Mouse (Mus musculus): ENCODE data around the gene Cisd2. TPM values are rescaled to one million over a fixed set of nuclear protein-coding genes. Genes with fewer than 3 reads are reported as not detected.

Cisd2 gene
- total RNA-seq, 1 experiment, result 17.4 TPM

DNA sequence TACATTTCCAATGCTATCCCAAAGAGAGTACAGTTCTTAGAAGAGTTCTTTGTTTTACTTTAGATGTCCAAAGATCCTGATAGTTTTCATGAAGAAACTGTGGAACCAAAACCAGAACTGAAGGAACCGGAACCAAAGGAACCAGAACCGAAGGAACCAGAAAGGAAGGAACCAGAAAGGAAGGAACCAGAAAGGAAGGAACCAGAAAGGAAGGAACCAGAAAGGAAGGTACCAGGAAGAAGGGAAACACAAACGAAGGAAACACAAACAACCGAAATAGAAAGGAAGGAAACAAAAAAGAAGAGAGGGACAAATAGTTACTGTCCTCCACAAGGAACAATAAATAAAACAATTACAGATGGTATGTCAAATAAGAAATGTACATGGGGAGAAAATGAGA, 66.3 kb downstream of the Cisd2 start:
- in situ Hi-C loops (cut with MboI; ENCODE audit: low sequenced_read_pairs in 2 of 2, unreplicated experiment in 2 of 2), result no loop called here
- no peak for DNase-seq (ENCODE audit: low read depth, low spot score)
- no peak overlapping the region for H3K9ac ChIP-seq (ENCODE audit: insufficient read depth, low read depth, low read length, poor library complexity, severe bottlenecking)

More for the DNA sequence above, 66.3 kb downstream of the Cisd2 start:
- Histone ChIP-seq H3K9me3 (ENCODE audit: control insufficient read depth, insufficient read depth, low read depth, low read length) (no peaks in the 10 kb centered on the region), H3K27ac (ENCODE audit: insufficient read depth, low read depth, low read length, poor library complexity, severe bottlenecking) (no peak overlapping the region), H3K4me3 (ENCODE audit: insufficient read depth in 1 of 2, low read depth in 1 of 2, low read length in 2 of 2, poor library complexity in 1 of 2, severe bottlenecking in 1 of 2) (no peak overlapping the region), H3K4me1 (ENCODE audit: control insufficient read depth in 2 of 2, insufficient read depth in 2 of 2, low read length in 2 of 2, poor library complexity in 1 of 2) (peaks cover 0 to 2% of the 10 kb centered on the region in 2 experiments; a peak in 1 of 4 replicates), H3K36me3 (ENCODE audit: control insufficient read depth, insufficient read depth, low read length, poor library complexity, severe bottlenecking) (peaks cover 8% of the 10 kb centered on the region)
- no peak for TF ChIP-seq ZC3H11A (IDR thresholded peaks at IDR 0.05; ENCODE audit: borderline replicate concordance, low read depth, low read length)
- no peak for TF ChIP-seq CHD2 (IDR thresholded peaks at IDR 0.05; ENCODE audit: low read depth, low read length)
- no peak for TF ChIP-seq MAFK (IDR thresholded peaks at IDR 0.05; ENCODE audit: insufficient read depth, low read depth, low read length)

Other genes with a start within 250 kb of the Cisd2 start
- 30.0 and 30.8 TPM in 2 replicates for gene Cenpe, start 211.4 kb downstream of the Cisd2 start, total RNA-seq (2012; rRNA removed)
- gene Bdh2, start 142.7 kb downstream of the Cisd2 start, total RNA-seq (2012; rRNA removed), result 6.0 and 10.0 TPM in 2 replicates
- 5.2 and 8.8 TPM in 2 replicates for gene Slc9b2, start 116.2 kb downstream of the Cisd2 start, total RNA-seq (2012; rRNA removed)
- gene Slc9b1, start 75.9 kb downstream of the Cisd2 start, total RNA-seq (2012; rRNA removed), result 30.1 and 32.8 TPM in 2 replicates
- gene Ube2d3, start 14.2 kb upstream of the Cisd2 start, total RNA-seq (2012; rRNA removed), result 298 and 321 TPM in 2 replicates
- 75.2 and 83.9 TPM in 2 replicates for gene Manba, start 61.7 kb upstream of the Cisd2 start, total RNA-seq (2012; rRNA removed)